Mouse (Mus musculus) limb, embryonic 11.5 days (tissue): ENCODE results near the gene Acbd5. TPM values are rescaled to one million over a fixed set of nuclear protein-coding genes. Genes with fewer than 3 reads are reported as not detected.
"Not testable (repeated sequence)": the region's sequence is repeated elsewhere in the genome, so short reads cannot be mapped to it uniquely, and the experiment has no call there.

Experiments
- ATAC-seq: fragments of 200-750 bp; cut with Nextera tagmentation; 2 replicates; pipeline ENCODE4 v1.8.0; 2017; ENCODE audit warnings: low read depth; ENCODE audit not compliant: insufficient number of reproducible peaks, low FRiP score, low TSS enrichment
- DNase-seq: peaks from one replicate; pipeline ENCODE4 v3.0.0-alpha.2; 2015; ENCODE audit warnings: low spot score
- H3K27ac ChIP-seq: fragments of 300-500 bp; sonication (generic); replicated peaks from 2 replicates; pipeline ENCODE4 v1.5.1; 2014; ENCODE audit warnings: low read depth, mild to moderate bottlenecking, low read length
- H3K27me3 ChIP-seq: fragments of 300-500 bp; sonication (generic); 2 replicates; pipeline ENCODE4 v1.6.1; 2014; ENCODE audit warnings: mild to moderate bottlenecking, low read length, mixed read lengths; ENCODE audit not compliant: control insufficient read depth, insufficient read depth
- H3K36me3 ChIP-seq: fragments of 300-500 bp; sonication (generic); 2 replicates; pipeline ENCODE4 v1.6.1; 2014; ENCODE audit warnings: mild to moderate bottlenecking, low read length, moderate library complexity, mixed read lengths; ENCODE audit not compliant: control insufficient read depth, insufficient read depth
- H3K4me1 ChIP-seq: fragments of 300-500 bp; sonication (generic); 2 replicates; pipeline ENCODE4 v1.6.1; 2014; ENCODE audit warnings: low read length, mixed read lengths; ENCODE audit not compliant: control insufficient read depth, insufficient read depth
- H3K4me2 ChIP-seq: fragments of 300-500 bp; sonication (generic); 2 replicates; pipeline ENCODE4 v1.6.1; 2014; ENCODE audit warnings: low read depth, mild to moderate bottlenecking, moderate library complexity; ENCODE audit not compliant: severe bottlenecking
- H3K4me3 ChIP-seq: fragments of 300-500 bp; sonication (generic); 2 replicates; pipeline ENCODE4 v1.5.1; 2014; ENCODE audit warnings: low read depth, low read length
- H3K9ac ChIP-seq: fragments of 300-500 bp; sonication (generic); 2 replicates; pipeline ENCODE4 v1.6.1; 2014; ENCODE audit warnings: mild to moderate bottlenecking, low read length
- H3K9me3 ChIP-seq: fragments of 300-500 bp; sonication (generic); 2 replicates; pipeline ENCODE4 v1.6.1; 2016; ENCODE audit warnings: low read length; ENCODE audit not compliant: control insufficient read depth
- WGBS: fragments of 180-500 bp; shearing (Covaris S2); extraction: QIAGEN DNeasy Blood & Tissue Kit; methylation state at CpG from one replicate; pipeline ENCODE4 v1.1.7; 2014; 5-methylcytosine and 5-hydroxymethylcytosine counted together
- polyA plus RNA-seq: library from polyadenylated mRNA; unstranded; fragments of >200 nt; fragmentation: Nextera tagmentation; extraction: Ambion mirVana; gene quantifications from 2 replicates; pipeline ENCODE4 v1.2.1, GENCODE M21; 2014

Acbd5 gene
- polyA plus RNA-seq, 1 experiment from 2014 or later, result 25.6 TPM

DNA sequence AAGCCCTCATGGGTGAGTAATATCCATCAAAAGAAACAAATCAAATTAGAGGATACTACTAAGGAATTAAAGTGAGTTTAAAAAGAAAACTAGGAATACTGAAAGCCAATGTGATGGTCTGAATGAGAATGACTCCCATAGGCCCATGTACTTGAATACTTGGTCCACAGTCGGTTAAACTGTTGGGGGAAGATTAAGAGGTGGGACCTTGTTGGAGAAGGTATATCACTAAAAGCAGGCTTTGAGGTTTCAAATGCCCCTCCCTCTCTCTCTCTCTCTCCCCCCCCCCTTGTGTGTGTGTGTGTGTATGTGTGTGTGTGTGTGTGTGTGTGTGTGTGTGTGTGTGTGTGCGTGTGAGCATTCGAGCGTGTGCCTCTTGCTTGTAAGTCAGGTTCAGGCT, 37.3 kb upstream of the Acbd5 start:
- WGBS, result 93% methylated on average over 4 of the region's 4 CpGs
- Histone ChIP-seq H3K9ac (no peak overlapping the region), H3K27me3 (no peaks in the 10 kb centered on the region), H3K27ac (no peak overlapping the region), H3K4me1 (no peaks in the 10 kb centered on the region), H3K36me3 (no peaks in the 10 kb centered on the region), H3K4me3 (no peak overlapping the region), H3K4me2 (no peak overlapping the region), H3K9me3 (no peaks in the 10 kb centered on the region)
- ATAC-seq (no peak), DNase-seq (no peak)

- Histone ChIP-seq H3K36me3 (no peaks in the 10 kb centered on the region), H3K4me2 (no peak overlapping the region), H3K27ac (no peak overlapping the region), H3K9ac (no peak overlapping the region), H3K4me1 (no peaks in the 10 kb centered on the region), H3K9me3 (no peaks in the 10 kb centered on the region), H3K27me3 (no peaks in the 10 kb centered on the region), H3K4me3 (no peak overlapping the region)
- WGBS, result 93% methylated on average over 3 of the region's 3 CpGs
- ATAC-seq (no peak), DNase-seq (no peak)
Measured at GRCm38 (mm10) chr2:23034692-23035435, 33.1 kb upstream of the Acbd5 start.

DNA sequence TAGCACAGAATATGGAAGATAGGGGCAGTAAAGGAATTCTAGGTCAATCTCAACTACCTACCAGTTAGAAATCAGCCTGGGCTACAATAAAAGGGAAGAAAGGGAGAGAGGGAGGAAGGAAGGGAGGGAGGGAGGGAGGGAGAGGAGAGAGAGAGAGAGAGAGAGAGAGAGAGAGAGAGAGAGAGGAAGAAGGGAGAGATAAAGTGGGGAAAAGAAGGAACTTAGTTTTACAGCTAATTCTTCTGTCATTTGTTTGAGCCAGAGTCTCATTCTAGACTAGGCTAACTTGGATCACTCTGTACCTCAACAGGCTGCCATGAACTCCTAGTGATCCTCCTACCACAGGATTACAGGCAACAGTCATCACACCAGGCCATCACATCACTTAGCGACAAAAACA, 32.5 kb upstream of the Acbd5 start:
- DNase-seq, result no peak
- Histone ChIP-seq H3K4me1 (no peaks in the 10 kb centered on the region), H3K27me3 (no peaks in the 10 kb centered on the region), H3K27ac (no peak overlapping the region), H3K4me2 (no peak overlapping the region), H3K4me3 (no peak overlapping the region), H3K36me3 (no peaks in the 10 kb centered on the region), H3K9me3 (no peaks in the 10 kb centered on the region), H3K9ac (no peak overlapping the region)
- 95% methylated on average over 1 of the region's 1 CpGs for WGBS
- no peak for ATAC-seq

- DNase-seq (peak; percentile 72), ATAC-seq (peak; percentile 85)
- Histone ChIP-seq H3K4me3 (peak overlapping the region; percentile 79), H3K9ac (peak overlapping the region; percentile 83), H3K27me3 (no peaks in the 10 kb centered on the region), H3K27ac (peak overlapping the region; percentile 92), H3K4me2 (peak overlapping the region; percentile 82), H3K9me3 (no peaks in the 10 kb centered on the region), H3K36me3 (no peaks in the 10 kb centered on the region), H3K4me1 (no peaks in the 10 kb centered on the region)
- WGBS, result under 1% methylated on average over 54 of the region's 59 CpGs
Measured at GRCm38 (mm10) chr2:23039082-23040000, 28.6 kb upstream of the Acbd5 start.

GRCm38 (mm10) chr2:23040001-23040646, 27.8 kb upstream of the Acbd5 start, which contains the start of gene Abi1:
TSS of gene Abi1 (minus strand) at chr2:23040241.
- H3K9ac ChIP-seq, result peak within 1 kb of the TSS; percentile 83
- peak within 1 kb of the TSS; percentile 79 for H3K4me3 ChIP-seq
- 2% methylated on average over 24 of the region's 24 CpGs for WGBS
- H3K36me3 ChIP-seq, result no peaks in the 10 kb centered on the region
- H3K27ac ChIP-seq, result peak within 1 kb of the TSS; percentile 92
- DNase-seq (peak; percentile 88), ATAC-seq (peak; percentile 96)
- H3K27me3 ChIP-seq, result no peaks in the 10 kb centered on the region
- H3K4me2 ChIP-seq, result peak within 1 kb of the TSS; percentile 82
- no peaks in the 10 kb centered on the region for H3K9me3 ChIP-seq
- no peaks in the 10 kb centered on the region for H3K4me1 ChIP-seq

DNA sequence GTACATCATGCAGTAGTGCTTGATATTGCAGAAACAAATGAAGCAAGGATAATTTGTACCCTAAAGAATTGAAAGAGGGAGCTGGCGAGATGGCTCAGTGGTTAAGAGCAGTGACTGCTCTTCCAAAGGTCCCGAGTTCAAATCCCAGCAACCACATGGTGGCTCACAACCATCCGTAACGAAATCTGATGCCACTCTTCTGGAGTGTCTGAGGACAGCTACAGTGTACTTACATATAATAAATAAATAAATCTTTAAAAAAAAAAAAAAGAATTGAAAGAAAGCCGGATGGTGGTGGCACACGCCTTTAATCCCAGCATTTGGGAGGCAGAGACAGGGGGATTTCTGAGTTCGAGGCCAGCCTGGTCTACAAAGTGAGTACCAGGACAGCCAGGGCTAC, 27.3 kb upstream of the Acbd5 start:
- not testable (repeated sequence) for DNase-seq, H3K4me2 ChIP-seq, H3K27me3 ChIP-seq, ATAC-seq, H3K4me3 ChIP-seq, H3K9ac ChIP-seq, H3K27ac ChIP-seq, H3K9me3 ChIP-seq, H3K36me3 ChIP-seq, H3K4me1 ChIP-seq
- WGBS, result 93% methylated on average over 7 of the region's 7 CpGs

GRCm38 (mm10) chr2:23041457-23041856, 26.5 kb upstream of the Acbd5 start:
- 84% methylated on average over 4 of the region's 4 CpGs for WGBS
- no peak for ATAC-seq
- H3K36me3 ChIP-seq, result no peaks in the 10 kb centered on the region
- no peaks in the 10 kb centered on the region for H3K4me1 ChIP-seq
- no peak overlapping the region for H3K4me3 ChIP-seq
- H3K27me3 ChIP-seq, result no peaks in the 10 kb centered on the region
- no peaks in the 10 kb centered on the region for H3K9me3 ChIP-seq
- no peak overlapping the region for H3K4me2 ChIP-seq
- H3K27ac ChIP-seq, result no peak overlapping the region
- no peak overlapping the region for H3K9ac ChIP-seq
- no peak for DNase-seq

GRCm38 (mm10) chr2:23042189-23042588, 25.8 kb upstream of the Acbd5 start:
- Histone ChIP-seq H3K9me3 (no peaks in the 10 kb centered on the region), H3K4me3 (no peak overlapping the region), H3K27me3 (no peaks in the 10 kb centered on the region), H3K4me1 (no peaks in the 10 kb centered on the region), H3K27ac (no peak overlapping the region), H3K36me3 (no peaks in the 10 kb centered on the region), H3K4me2 (no peak overlapping the region), H3K9ac (no peak overlapping the region)
- WGBS, result 98% methylated on average over 3 of the region's 3 CpGs
- ATAC-seq (no peak), DNase-seq (no peak)
